Mouse (Mus musculus): Measurements from ENCODE around the gene Izumo1. TPM values are rescaled to one million over a fixed set of nuclear protein-coding genes. Genes with fewer than 3 reads are reported as not detected.
A peak's percentile ranks its signal among the peaks of the same experiment; 100 is the strongest.

Izumo1 gene
- polyA plus RNA-seq, 1 experiment from 2014 or later: 0.06 TPM

GRCm38 (mm10) chr7:45618316-45618715 lies 3.3 kb upstream of the Izumo1 start:
- Histone ChIP-seq H3K27ac (replicated peaks) (no peak overlapping the region), H3K27me3 (peaks cover 57% of the 10 kb centered on the region), H3K4me3 (replicated peaks) (no peak overlapping the region), H3K9ac (no peak overlapping the region), H3K36me3 (replicated peaks) (no peaks in the 10 kb centered on the region), H3K4me2 (no peak overlapping the region), H3K4me1 (replicated peaks) (no peaks in the 10 kb centered on the region; the same call in 1 of the 2 replicates), H3K9me3 (replicated peaks) (no peaks in the 10 kb centered on the region)
- no peak for ATAC-seq (ENCODE audit: insufficient read depth)
- WGBS (ENCODE audit: insufficient replicate concordance): 60% methylated on average over 5 of the region's 5 CpGs

GRCm38 (mm10) chr7:45619592-45619991 lies 2.0 kb upstream of the Izumo1 start:
- Histone ChIP-seq H3K36me3 (replicated peaks) (no peaks in the 10 kb centered on the region), H3K9me3 (replicated peaks) (no peaks in the 10 kb centered on the region), H3K9ac (no peak overlapping the region), H3K4me1 (replicated peaks) (no peaks in the 10 kb centered on the region; the same call in 1 of the 2 replicates), H3K4me2 (no peak overlapping the region), H3K27ac (replicated peaks) (no peak overlapping the region), H3K4me3 (replicated peaks) (no peak overlapping the region), H3K27me3 (peaks cover 57% of the 10 kb centered on the region)
- WGBS (ENCODE audit: insufficient replicate concordance): 63% methylated on average over 5 of the region's 5 CpGs
- ATAC-seq (ENCODE audit: insufficient read depth): no peak

GRCm38 (mm10) chr7:45623507-45623906 lies 1.9 kb downstream of the Izumo1 start:
- 74% methylated on average over 11 of the region's 11 CpGs for WGBS (ENCODE audit: insufficient replicate concordance)
- Histone ChIP-seq H3K27me3 (peaks cover 60% of the 10 kb centered on the region), H3K4me3 (replicated peaks) (no peak overlapping the region), H3K9me3 (replicated peaks) (no peaks in the 10 kb centered on the region), H3K36me3 (replicated peaks) (no peaks in the 10 kb centered on the region), H3K27ac (replicated peaks) (no peak overlapping the region), H3K4me2 (no peak overlapping the region), H3K4me1 (replicated peaks) (peaks cover 4% of the 10 kb centered on the region), H3K9ac (no peak overlapping the region)
- ATAC-seq (ENCODE audit: insufficient read depth): no peak

- Histone ChIP-seq H3K4me1 (replicated peaks) (peaks cover 11% of the 10 kb centered on the region), H3K4me2 (no peak overlapping the region), H3K9ac (no peak overlapping the region), H3K9me3 (replicated peaks) (no peaks in the 10 kb centered on the region), H3K36me3 (replicated peaks) (no peaks in the 10 kb centered on the region), H3K27me3 (peaks cover 60% of the 10 kb centered on the region), H3K27ac (replicated peaks) (no peak overlapping the region), H3K4me3 (replicated peaks) (no peak overlapping the region)
- 70% methylated on average over 3 of the region's 3 CpGs for WGBS (ENCODE audit: insufficient replicate concordance)
- ATAC-seq (ENCODE audit: insufficient read depth): no peak
These were observed 3.1 kb downstream of the Izumo1 start for GRCm38 (mm10) chr7:45624718-45625117.

- no peak overlapping the region for H3K4me2 ChIP-seq
- no peak overlapping the region for H3K27ac ChIP-seq (replicated peaks)
- WGBS (ENCODE audit: insufficient replicate concordance): 66% methylated on average over 8 of the region's 8 CpGs
- no peak overlapping the region for H3K4me3 ChIP-seq (replicated peaks)
- peaks cover 60% of the 10 kb centered on the region for H3K27me3 ChIP-seq
- H3K36me3 ChIP-seq (replicated peaks): no peaks in the 10 kb centered on the region
- peaks cover 11% of the 10 kb centered on the region for H3K4me1 ChIP-seq (replicated peaks)
- no peak overlapping the region for H3K9ac ChIP-seq
- no peak for ATAC-seq (ENCODE audit: insufficient read depth)
- no peaks in the 10 kb centered on the region for H3K9me3 ChIP-seq (replicated peaks)
These were observed 3.9 kb downstream of the Izumo1 start for GRCm38 (mm10) chr7:45625481-45625880.

- H3K27me3 ChIP-seq: peaks cover 68% of the 10 kb centered on the region
- no peaks in the 10 kb centered on the region for H3K9me3 ChIP-seq (replicated peaks)
- no peak overlapping the region for H3K27ac ChIP-seq (replicated peaks)
- no peak overlapping the region for H3K4me2 ChIP-seq
- 57% methylated on average over 7 of the region's 7 CpGs for WGBS (ENCODE audit: insufficient replicate concordance)
- H3K4me3 ChIP-seq (replicated peaks): no peak overlapping the region
- no peaks in the 10 kb centered on the region for H3K36me3 ChIP-seq (replicated peaks)
- H3K4me1 ChIP-seq (replicated peaks): peaks cover 11% of the 10 kb centered on the region
- H3K9ac ChIP-seq: no peak overlapping the region
- no peak for ATAC-seq (ENCODE audit: insufficient read depth)
These were observed 5.0 kb downstream of the Izumo1 start for GRCm38 (mm10) chr7:45626571-45627076.

- Histone ChIP-seq H3K4me1 (replicated peaks) (peaks cover 13% of the 10 kb centered on the region), H3K27ac (replicated peaks) (no peak within 1 kb of the TSS), H3K4me3 (replicated peaks) (peak within 1 kb of the TSS; percentile 55), H3K27me3 (peaks cover 71% of the 10 kb centered on the region), H3K4me2 (peak within 1 kb of the TSS; percentile 79), H3K9ac (peak within 1 kb of the TSS; percentile 48; the same call in 1 of the 2 replicates), H3K36me3 (replicated peaks) (no peaks in the 10 kb centered on the region), H3K9me3 (replicated peaks) (no peaks in the 10 kb centered on the region)
- no peak for ATAC-seq (ENCODE audit: insufficient read depth)
- WGBS (ENCODE audit: insufficient replicate concordance): 48% methylated on average over 9 of the region's 9 CpGs
These were observed 5.7 kb downstream of the Izumo1 start, which contains the start of gene Rasip1 for GRCm38 (mm10) chr7:45627261-45627660. Gene Rasip1, plus strand, starts transcription at chr7:45627488.

GRCm38 (mm10) chr7:45628364-45629294 lies 7.0 kb downstream of the Izumo1 start:
- H3K36me3 ChIP-seq (replicated peaks): no peaks in the 10 kb centered on the region
- peak overlapping the region; percentile 55 for H3K4me3 ChIP-seq (replicated peaks)
- peak; percentile 68 for ATAC-seq (ENCODE audit: insufficient read depth)
- peak overlapping the region; percentile 79 for H3K4me2 ChIP-seq
- H3K9ac ChIP-seq: peak overlapping the region; percentile 48
- H3K27ac ChIP-seq (replicated peaks): no peak overlapping the region
- peaks cover 73% of the 10 kb centered on the region for H3K27me3 ChIP-seq
- H3K4me1 ChIP-seq (replicated peaks): peaks cover 15% of the 10 kb centered on the region
- WGBS (ENCODE audit: insufficient replicate concordance): 1% methylated on average over 102 of the region's 105 CpGs
- no peaks in the 10 kb centered on the region for H3K9me3 ChIP-seq (replicated peaks)

- no peak overlapping the region for H3K27ac ChIP-seq (replicated peaks)
- WGBS (ENCODE audit: insufficient replicate concordance): 68% methylated on average over 23 of the region's 23 CpGs
- H3K4me3 ChIP-seq (replicated peaks): no peak overlapping the region
- no peak overlapping the region for H3K4me2 ChIP-seq
- H3K9me3 ChIP-seq (replicated peaks): no peaks in the 10 kb centered on the region
- peaks cover 15% of the 10 kb centered on the region for H3K4me1 ChIP-seq (replicated peaks)
- H3K9ac ChIP-seq: no peak overlapping the region
- no peak for ATAC-seq (ENCODE audit: insufficient read depth)
- no peaks in the 10 kb centered on the region for H3K36me3 ChIP-seq (replicated peaks)
- H3K27me3 ChIP-seq: peaks cover 67% of the 10 kb centered on the region
These were observed 8.7 kb downstream of the Izumo1 start for GRCm38 (mm10) chr7:45630064-45630907.

- no peak for ATAC-seq (ENCODE audit: insufficient read depth)
- H3K9me3 ChIP-seq (replicated peaks): no peaks in the 10 kb centered on the region
- no peaks in the 10 kb centered on the region for H3K36me3 ChIP-seq (replicated peaks)
- H3K27ac ChIP-seq (replicated peaks): no peak overlapping the region
- peak overlapping the region; percentile 19 for H3K4me2 ChIP-seq
- peaks cover 15% of the 10 kb centered on the region for H3K4me1 ChIP-seq (replicated peaks)
- H3K4me3 ChIP-seq (replicated peaks): no peak overlapping the region
- H3K9ac ChIP-seq: no peak overlapping the region
- H3K27me3 ChIP-seq: peaks cover 47% of the 10 kb centered on the region
- WGBS (ENCODE audit: insufficient replicate concordance): 43% methylated on average over 35 of the region's 35 CpGs
These were observed 10.9 kb downstream of the Izumo1 start for GRCm38 (mm10) chr7:45632499-45632898.

All from liver, embryonic 15.5 days (tissue).